ENCODE assay signal across 9 mouse cellular contexts in the genomic region with DNA sequence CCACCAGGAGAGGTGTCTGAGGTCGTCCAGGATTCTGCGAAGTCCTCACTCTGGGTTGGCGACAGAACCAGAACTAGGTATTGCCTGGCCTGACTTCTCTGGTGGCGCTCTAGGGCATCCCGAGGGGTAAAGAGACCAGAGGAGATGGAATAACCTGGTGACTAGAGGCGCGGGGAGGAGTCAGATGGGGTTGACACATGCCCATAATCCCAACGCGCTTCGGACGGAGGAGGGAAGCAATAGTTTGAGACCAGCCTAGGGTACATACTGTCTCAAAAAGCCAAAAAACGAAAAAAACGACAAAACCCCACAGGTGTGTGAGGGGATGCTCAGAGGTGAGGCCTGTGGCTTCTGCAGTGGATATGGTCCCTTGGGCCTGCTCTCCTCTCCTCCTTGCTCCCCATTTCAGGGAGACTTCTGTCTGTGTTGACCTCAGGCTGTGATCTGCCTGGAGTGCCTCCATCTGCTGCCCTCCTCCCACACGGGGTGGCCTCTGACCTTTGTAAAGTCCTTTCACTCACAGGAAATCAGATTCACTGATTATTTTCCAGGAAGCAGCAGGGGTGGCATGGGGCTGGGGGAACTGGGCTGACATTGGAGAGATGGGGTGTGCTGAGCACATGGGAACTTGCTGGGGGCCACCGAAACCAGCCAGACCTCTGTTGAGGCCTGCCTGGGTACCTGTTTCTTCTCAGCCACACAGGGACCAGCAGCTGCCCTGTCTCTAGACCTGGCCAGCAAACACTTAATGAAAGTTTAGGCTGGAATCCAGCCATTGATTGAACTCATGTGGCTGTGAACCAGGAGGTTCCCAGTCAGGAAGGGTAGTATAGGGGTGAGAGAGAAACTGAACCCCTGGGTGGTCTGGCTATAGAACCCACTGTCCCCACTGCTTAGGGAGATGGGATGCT. TPM values are rescaled to one million over a fixed set of nuclear protein-coding genes. Genes with fewer than 3 reads are reported as not detected.
DNase-seq lines count a peak whose midpoint lies in the region; ATAC-seq and TF ChIP-seq lines count a peak whose summit lies in the region.
"Had no signal": no experiment of that assay in that cellular context is flagged by ENCODE, and none has a peak within 500 bp of the region (broad histone marks: within the 10 kb centered on the region; RNA-seq: fewer than 3 reads in every experiment).

No protein-coding gene starts in this region.

- ATAC-seq in heart, embryonic 15.5 days (replicated peaks; ENCODE audit: insufficient number of reproducible peaks, insufficient read depth, low FRiP score, low read depth): no peak
- ATAC-seq in hindbrain, embryonic 12.5 days (ENCODE audit: low FRiP score): peak; percentile 1; the same call in 1 of the 2 replicates
- ATAC-seq in midbrain, embryonic 12.5 days (ENCODE audit: low FRiP score, low read depth): 0 out of 2 replicates have a peak, but pooled peaks have one; percentile 1

- 18% methylated on average over 15 of the region's 15 CpGs for WGBS in heart, embryonic 15.5 days
- 9% methylated on average over 15 of the region's 15 CpGs for WGBS in hindbrain, embryonic 12.5 days
- WGBS in midbrain, embryonic 12.5 days: 15% methylated on average over 15 of the region's 15 CpGs

- intact Hi-C loops in heart, postnatal 14 days (cut with DNase I): no loop called here

- H3K4me3 ChIP-seq in heart, embryonic 15.5 days: peak overlapping the region; percentile 85
- H3K4me3 ChIP-seq in bone marrow macrophage, adult 2 months (ENCODE audit: insufficient read depth, low read length): peak overlapping the region; percentile 66
- peak overlapping the region; percentile 90 for H3K4me3 ChIP-seq in hindbrain, embryonic 12.5 days
- peak overlapping the region; percentile 74 for H3K4me3 ChIP-seq in midbrain, embryonic 12.5 days

- DNase-seq in heart, postnatal 14 days: no peak
- DNase-seq in retina, embryonic 14.5 days (ENCODE audit: low spot score): no peak
- no peak for DNase-seq in natural killer cell, adult 2 months (ENCODE audit: low spot score in 2 of 2)
- no peak for DNase-seq in adrenal gland, adult 18-20 months (ENCODE audit: low spot score in 2 of 2)

- peak; percentile 35 for TF ChIP-seq CTCF in bone marrow macrophage, adult 2 months (IDR thresholded peaks at IDR 0.05; ENCODE audit: low read depth, low read length)

- TF ChIP-seq POLR2A in bone marrow macrophage, adult 2 months (IDR thresholded peaks at IDR 0.05; ENCODE audit: borderline replicate concordance, low read depth, low read length): no peak

- peaks cover 21% of the 10 kb centered on the region for H3K27me3 ChIP-seq in heart, embryonic 15.5 days
- peaks cover 4% of the 10 kb centered on the region; the same call in 1 of the 2 replicates for H3K27me3 ChIP-seq in hindbrain, embryonic 12.5 days
- H3K27me3 ChIP-seq in midbrain, embryonic 12.5 days: 0 out of 2 replicates have a peak, but pooled peaks cover 3% of the 10 kb centered on the region

- H3K27ac ChIP-seq in heart, embryonic 15.5 days: peak overlapping the region; percentile 74; the same call in 1 of the 2 replicates
- peak overlapping the region; percentile 92 for H3K27ac ChIP-seq in bone marrow macrophage, adult 2 months (ENCODE audit: insufficient read depth, low read depth, low read length)
- H3K27ac ChIP-seq in hindbrain, embryonic 12.5 days: peak overlapping the region; percentile 92
- H3K27ac ChIP-seq in midbrain, embryonic 12.5 days (replicated peaks): peak overlapping the region; percentile 84

- H3K4me1 ChIP-seq in heart, embryonic 15.5 days (replicated peaks): peaks cover 21% of the 10 kb centered on the region
- H3K4me1 ChIP-seq in bone marrow macrophage, adult 2 months (ENCODE audit: control insufficient read depth, insufficient read depth, low read length): peaks cover 37% of the 10 kb centered on the region
- peaks cover 37% of the 10 kb centered on the region for H3K4me1 ChIP-seq in hindbrain, embryonic 12.5 days
- H3K4me1 ChIP-seq in midbrain, embryonic 12.5 days: peaks cover 31% of the 10 kb centered on the region

- H3K36me3 ChIP-seq in heart, embryonic 15.5 days: no peaks in the 10 kb centered on the region
- H3K36me3 ChIP-seq in hindbrain, embryonic 12.5 days: 0 out of 2 replicates have a peak, but pooled peaks cover 5% of the 10 kb centered on the region
- peaks cover 7% of the 10 kb centered on the region; the same call in 1 of the 2 replicates for H3K36me3 ChIP-seq in midbrain, embryonic 12.5 days

- H3K9ac ChIP-seq in heart, embryonic 15.5 days: no peak overlapping the region
- H3K9ac ChIP-seq in hindbrain, embryonic 12.5 days: peak overlapping the region; percentile 23; the same call in 1 of the 2 replicates
- peak overlapping the region; percentile 81; the same call in 1 of the 2 replicates for H3K9ac ChIP-seq in midbrain, embryonic 12.5 days (replicated peaks)

- peak overlapping the region; percentile 99 for H3K4me2 ChIP-seq in heart, embryonic 15.5 days
- peak overlapping the region; percentile 84 for H3K4me2 ChIP-seq in hindbrain, embryonic 12.5 days (replicated peaks)
- H3K4me2 ChIP-seq in midbrain, embryonic 12.5 days (replicated peaks): peak overlapping the region; percentile 82

- no peaks in the 10 kb centered on the region for H3K9me3 ChIP-seq in heart, embryonic 15.5 days (replicated peaks)
- H3K9me3 ChIP-seq in hindbrain, embryonic 12.5 days (replicated peaks): no peaks in the 10 kb centered on the region
- H3K9me3 ChIP-seq in midbrain, embryonic 12.5 days: no peaks in the 10 kb centered on the region

RNA-seq across cellular contexts. Expression of a gene that starts 0.6 kb away (rescaled TPM):
- 1.1 and 2.3 TPM in 2 replicates for polyA plus RNA-seq in heart, embryonic 15.5 days (2015; fragmentation: Nextera tagmentation; extraction: Ambion mirVana)
- total RNA-seq in heart, postnatal 14 days (2021): 1 to 10 TPM; 1.6 TPM
- polyA plus RNA-seq in bone marrow macrophage, adult 2 months (2012; ENCODE audit: insufficient read depth, insufficient read length, missing spikeins): 13.5 and 14.2 TPM in 2 replicates
- 20.3 and 23.3 TPM in 2 replicates for polyA plus RNA-seq in hindbrain, embryonic 12.5 days (2016; fragmentation: Nextera tagmentation; extraction: Ambion mirVana)
- 20.7 and 21.3 TPM in 2 replicates for polyA plus RNA-seq in midbrain, embryonic 12.5 days (2016; fragmentation: Nextera tagmentation; extraction: Ambion mirVana)
- total RNA-seq in adrenal gland, adult 18-20 months (2021): 10 to 100 TPM; 21.8 to 85.0 TPM
- total RNA-seq: MEL had no signal

RNA-seq across cellular contexts. Expression of a gene that starts 47.0 kb away (rescaled TPM):
- polyA plus RNA-seq in heart, embryonic 15.5 days (2015; fragmentation: Nextera tagmentation; extraction: Ambion mirVana): 33.6 and 34.6 TPM in 2 replicates
- 10 to 100 TPM; 20.3 to 21.7 TPM for total RNA-seq in heart, postnatal 14 days (2021)
- 22.7 and 39.2 TPM in 2 replicates for polyA plus RNA-seq in bone marrow macrophage, adult 2 months (2012; ENCODE audit: insufficient read depth, insufficient read length, missing spikeins)
- 62.9 and 71.2 TPM in 2 replicates for polyA plus RNA-seq in hindbrain, embryonic 12.5 days (2016; fragmentation: Nextera tagmentation; extraction: Ambion mirVana)
- polyA plus RNA-seq in midbrain, embryonic 12.5 days (2016; fragmentation: Nextera tagmentation; extraction: Ambion mirVana): 71.4 and 79.6 TPM in 2 replicates
- total RNA-seq in adrenal gland, adult 18-20 months (2021): 10 to 100 TPM; 38.7 to 48.9 TPM
